Mouse (Mus musculus): ENCODE measurements around the gene Olfr206.
"Not testable (repeated sequence)": the region's sequence is repeated elsewhere in the genome, so short reads cannot be mapped to it uniquely, and the experiment has no call there.

The Olfr206 gene

DNA sequence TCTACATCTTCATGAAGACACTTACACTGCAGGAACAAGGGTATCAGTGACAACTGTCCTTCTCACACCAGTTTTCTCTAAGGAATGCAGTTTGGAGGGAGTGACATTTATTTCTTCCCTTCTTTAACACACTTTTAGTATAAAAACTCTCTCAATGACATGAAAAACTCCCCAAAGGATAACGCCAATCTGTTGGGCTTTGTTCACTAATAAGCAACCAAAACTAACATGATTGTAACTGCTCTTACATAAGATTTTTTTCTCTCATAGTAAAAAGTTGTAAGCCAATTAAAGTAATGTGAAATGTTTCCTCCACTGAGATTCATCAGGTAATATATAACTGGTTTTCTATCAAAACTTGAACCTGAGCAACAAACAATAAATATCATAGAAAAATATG lies at the start of gene Olfr206:
Olfr206 (minus strand) TSS at position 101 of the 400 bp plus-strand sequence.
- no peaks in the 10 kb centered on the region for H3K36me3 ChIP-seq (ENCODE audit: control insufficient read depth, insufficient read depth, low read length, poor library complexity, severe bottlenecking)
- no peaks in the 10 kb centered on the region for H3K27me3 ChIP-seq (ENCODE audit: control insufficient read depth, insufficient read depth, low read length, poor library complexity, severe bottlenecking)
- DNase-seq (ENCODE audit: low read depth, low spot score) = no peak

DNA sequence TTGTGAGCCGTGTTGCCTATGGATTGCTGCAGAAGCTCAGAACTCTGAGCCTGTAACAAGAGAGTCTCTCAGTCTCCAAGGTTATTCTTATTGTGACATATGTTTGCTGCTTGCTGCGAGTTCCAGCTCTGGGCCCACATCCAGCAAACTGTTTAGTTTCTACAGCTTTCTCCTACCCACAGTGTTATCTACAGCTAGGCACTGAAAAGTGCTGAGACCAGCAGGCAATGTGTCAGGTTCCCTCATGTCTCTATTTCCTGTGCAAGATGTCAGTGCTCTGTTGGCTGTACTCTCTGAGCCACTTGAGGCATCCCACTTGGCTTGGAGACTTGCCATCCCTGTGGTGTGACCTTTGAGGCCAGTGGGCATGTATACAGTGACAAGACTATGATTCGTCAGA lies 44.3 kb upstream of the Olfr206 start:
- Histone ChIP-seq H3K27me3 (ENCODE audit: control insufficient read depth, insufficient read depth, low read length, poor library complexity, severe bottlenecking) (no peaks in the 10 kb centered on the region), H3K36me3 (ENCODE audit: control insufficient read depth, insufficient read depth, low read length, poor library complexity, severe bottlenecking) (no peaks in the 10 kb centered on the region)
- no peak for DNase-seq (ENCODE audit: low read depth, low spot score)

DNA sequence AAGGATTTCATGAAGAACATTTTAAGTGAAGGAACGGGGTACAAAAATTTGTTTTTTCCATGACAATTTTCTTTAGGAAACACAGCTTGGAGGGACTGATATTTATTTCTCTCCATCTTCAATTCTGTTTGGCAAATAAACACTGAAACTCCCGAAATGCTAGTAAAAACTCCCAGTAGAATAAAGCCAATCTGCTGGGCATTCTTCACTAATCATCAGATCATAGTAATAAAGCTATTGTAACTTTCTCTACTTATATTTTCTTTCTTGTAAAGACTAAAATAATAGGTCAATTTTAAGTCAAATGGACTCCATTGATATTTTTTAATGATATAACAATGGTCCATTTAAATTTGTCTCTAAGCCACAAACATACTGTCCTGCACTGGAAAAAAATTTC lies 14.8 kb upstream of the Olfr206 start, which contains the start of gene Olfr209:
Olfr209 (minus strand) TSS at position 101 of the 400 bp plus-strand sequence.
- no peaks in the 10 kb centered on the region for H3K27me3 ChIP-seq (ENCODE audit: control insufficient read depth, insufficient read depth, low read length, poor library complexity, severe bottlenecking)
- DNase-seq (ENCODE audit: low read depth, low spot score) = no peak
- H3K36me3 ChIP-seq (ENCODE audit: control insufficient read depth, insufficient read depth, low read length, poor library complexity, severe bottlenecking) = no peaks in the 10 kb centered on the region

DNA sequence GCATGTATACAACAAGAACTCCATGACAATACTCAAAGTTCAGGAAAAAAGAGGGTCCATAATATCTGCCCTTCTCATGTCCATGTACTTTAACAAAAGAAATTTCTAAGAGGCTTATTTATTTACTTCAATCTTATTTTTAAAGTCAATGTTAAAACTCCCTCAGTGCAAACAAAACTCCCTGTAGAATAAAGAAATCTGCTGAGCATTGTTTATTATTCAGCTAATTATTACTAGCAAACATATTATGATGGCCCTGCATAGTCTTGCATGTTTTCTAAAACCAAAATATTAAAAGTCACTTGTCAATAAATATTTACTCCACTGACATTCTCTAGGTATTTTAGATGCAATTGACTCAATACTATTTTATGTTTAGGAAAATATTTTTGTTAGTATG lies 18.0 kb downstream of the Olfr206 start, which contains the start of gene Olfr205:
Olfr205 (minus strand) TSS at position 101 of the 400 bp plus-strand sequence.
- no peaks in the 10 kb centered on the region for H3K36me3 ChIP-seq (ENCODE audit: control insufficient read depth, insufficient read depth, low read length, poor library complexity, severe bottlenecking)
- no peaks in the 10 kb centered on the region for H3K27me3 ChIP-seq (ENCODE audit: control insufficient read depth, insufficient read depth, low read length, poor library complexity, severe bottlenecking)
- DNase-seq (ENCODE audit: low read depth, low spot score) = no peak

DNA sequence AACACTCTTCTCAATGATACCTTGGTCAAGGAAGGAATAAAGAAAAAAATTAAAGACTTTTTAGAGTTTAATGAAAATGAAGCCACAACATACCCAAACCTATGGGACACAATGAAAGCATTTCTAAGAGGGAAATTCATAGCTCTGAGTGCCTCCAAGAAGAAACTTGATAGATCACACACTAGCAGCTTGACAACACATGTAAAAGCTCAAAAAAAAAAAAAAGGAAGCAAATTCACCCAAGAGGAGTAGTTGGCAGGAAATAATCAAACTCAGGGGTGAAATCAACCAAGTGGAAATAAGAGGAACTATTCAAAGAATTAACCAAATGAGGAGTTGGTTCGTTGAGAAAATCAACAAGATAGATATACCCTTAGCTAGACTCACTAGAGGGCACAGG lies 25.8 kb downstream of the Olfr206 start:
- H3K27me3 ChIP-seq (ENCODE audit: control insufficient read depth, insufficient read depth, low read length, poor library complexity, severe bottlenecking); H3K36me3 ChIP-seq (ENCODE audit: control insufficient read depth, insufficient read depth, low read length, poor library complexity, severe bottlenecking); DNase-seq (ENCODE audit: low read depth, low spot score): not testable (repeated sequence)

DNA sequence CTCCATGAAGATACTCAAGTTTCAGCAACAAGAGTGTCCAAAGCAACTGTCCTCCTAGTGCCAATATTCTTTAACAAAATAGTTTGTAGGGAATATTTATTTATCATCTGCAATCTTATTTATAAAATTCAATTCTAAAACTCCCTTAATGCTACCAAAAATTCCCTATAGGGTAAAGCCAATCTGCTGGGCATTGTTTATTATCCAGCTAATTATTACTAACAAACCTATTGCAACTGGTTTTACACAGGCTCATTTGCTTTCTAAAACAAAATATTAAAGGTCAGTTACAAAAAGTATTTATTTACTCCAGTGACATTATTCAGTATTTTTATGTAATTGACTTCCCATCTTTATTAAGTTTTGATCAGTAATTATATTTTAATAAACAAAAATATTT lies 30.9 kb downstream of the Olfr206 start, which contains the start of gene Olfr204:
Olfr204 (minus strand) TSS at position 101 of the 400 bp plus-strand sequence.
- no peak for DNase-seq (ENCODE audit: low read depth, low spot score)
- no peaks in the 10 kb centered on the region for H3K27me3 ChIP-seq (ENCODE audit: control insufficient read depth, insufficient read depth, low read length, poor library complexity, severe bottlenecking)
- no peaks in the 10 kb centered on the region for H3K36me3 ChIP-seq (ENCODE audit: control insufficient read depth, insufficient read depth, low read length, poor library complexity, severe bottlenecking)

DNA sequence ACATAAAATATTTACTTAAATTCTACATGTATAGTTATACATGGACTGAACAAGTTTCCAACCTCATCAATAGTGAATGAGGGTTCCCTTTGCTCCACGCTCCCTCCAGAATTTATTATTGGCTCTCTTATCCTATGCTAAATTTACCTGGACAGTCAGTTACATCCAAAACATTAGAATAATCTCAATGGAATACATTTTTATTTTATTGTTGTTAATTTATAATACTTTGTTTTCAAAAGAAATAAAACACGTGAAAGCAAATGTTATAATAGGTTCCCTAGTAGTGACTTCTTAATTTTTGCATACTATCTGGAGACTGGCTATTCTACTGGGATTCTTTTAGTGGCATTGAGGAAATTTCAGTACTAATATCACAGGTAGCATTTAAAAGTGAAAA lies 50.5 kb downstream of the Olfr206 start, which contains the start of gene Olfr203:
Olfr203 (plus strand) TSS at position 301 of the 400 bp plus-strand sequence.
- no peaks in the 10 kb centered on the region for H3K27me3 ChIP-seq (ENCODE audit: control insufficient read depth, insufficient read depth, low read length, poor library complexity, severe bottlenecking)
- no peaks in the 10 kb centered on the region for H3K36me3 ChIP-seq (ENCODE audit: control insufficient read depth, insufficient read depth, low read length, poor library complexity, severe bottlenecking)
- DNase-seq (ENCODE audit: low read depth, low spot score) = no peak
